Mouse (Mus musculus) right cerebral cortex, postnatal 25 days (tissue): ENCODE data around the gene Myo1d.
A peak's percentile ranks its signal among the peaks of the same experiment; 100 is the strongest.

Experiments used
- DNase-seq: peaks from one replicate; pipeline ENCODE4 v3.0.0; 2022

Gene Myo1d

GRCm38 (mm10) chr11:80778916-80779526, 804 bp downstream of the Myo1d start:
- no peak for DNase-seq

- DNase-seq: no peak
Observed at GRCm38 (mm10) chr11:80778157-80778556, 1.7 kb downstream of the Myo1d start.

- DNase-seq: no peak
Observed at GRCm38 (mm10) chr11:80777708-80778107, 2.1 kb downstream of the Myo1d start.

- no peak for DNase-seq
Observed at GRCm38 (mm10) chr11:80775535-80775934, 4.3 kb downstream of the Myo1d start.

- DNase-seq: no peak
Observed at GRCm38 (mm10) chr11:80772595-80773210, 7.1 kb downstream of the Myo1d start.

- DNase-seq: no peak
Observed at GRCm38 (mm10) chr11:80771596-80772250, 8.1 kb downstream of the Myo1d start.

GRCm38 (mm10) chr11:80771186-80771585, 8.6 kb downstream of the Myo1d start:
- no peak for DNase-seq

GRCm38 (mm10) chr11:80767320-80767617, 12.6 kb downstream of the Myo1d start:
- no peak for DNase-seq

- no peak for DNase-seq
Observed at GRCm38 (mm10) chr11:80766472-80767319, 13.1 kb downstream of the Myo1d start.

GRCm38 (mm10) chr11:80766068-80766467, 13.8 kb downstream of the Myo1d start:
- DNase-seq: no peak

GRCm38 (mm10) chr11:80762066-80762465, 17.8 kb downstream of the Myo1d start:
- no peak for DNase-seq

GRCm38 (mm10) chr11:80761285-80761974, 18.4 kb downstream of the Myo1d start:
- DNase-seq: no peak

- DNase-seq: no peak
Observed at GRCm38 (mm10) chr11:80759023-80759422, 20.8 kb downstream of the Myo1d start.

- DNase-seq: no peak
Observed at GRCm38 (mm10) chr11:80754201-80754600, 25.6 kb downstream of the Myo1d start.

- no peak for DNase-seq
Observed at GRCm38 (mm10) chr11:80751168-80751567, 28.7 kb downstream of the Myo1d start.

GRCm38 (mm10) chr11:80749187-80749586, 30.6 kb downstream of the Myo1d start:
- DNase-seq: no peak

GRCm38 (mm10) chr11:80745426-80745825, 34.4 kb downstream of the Myo1d start:
- no peak for DNase-seq

GRCm38 (mm10) chr11:80743823-80744410, 35.9 kb downstream of the Myo1d start:
- no peak for DNase-seq

GRCm38 (mm10) chr11:80742462-80742861, 37.4 kb downstream of the Myo1d start:
- DNase-seq: no peak

GRCm38 (mm10) chr11:80734771-80735170, 45.1 kb downstream of the Myo1d start:
- DNase-seq: no peak

GRCm38 (mm10) chr11:80724701-80725100, 55.1 kb downstream of the Myo1d start:
- DNase-seq: peak; percentile 14

GRCm38 (mm10) chr11:80723406-80724047, 56.3 kb downstream of the Myo1d start:
- DNase-seq: no peak
